Mouse (Mus musculus) spleen, adult 2 months (tissue): ENCODE data around the gene Gmeb1.

Experiments used
- CTCF ChIP-seq: fragments of 200-500 bp; IDR thresholded peaks from 2 replicates; pipeline ENCODE4 v1.5.1; 2011; ENCODE audit warnings: mild to moderate bottlenecking, inconsistent platforms; ENCODE audit not compliant: insufficient read depth, insufficient read length, insufficient replicate concordance; ENCODE audit errors: extremely low read depth
- POLR2A ChIP-seq: fragments of 200-500 bp; IDR thresholded peaks from 2 replicates; pipeline ENCODE4 v1.6.1; 2011; ENCODE audit warnings: low read depth, low read length, inconsistent platforms

DNA sequence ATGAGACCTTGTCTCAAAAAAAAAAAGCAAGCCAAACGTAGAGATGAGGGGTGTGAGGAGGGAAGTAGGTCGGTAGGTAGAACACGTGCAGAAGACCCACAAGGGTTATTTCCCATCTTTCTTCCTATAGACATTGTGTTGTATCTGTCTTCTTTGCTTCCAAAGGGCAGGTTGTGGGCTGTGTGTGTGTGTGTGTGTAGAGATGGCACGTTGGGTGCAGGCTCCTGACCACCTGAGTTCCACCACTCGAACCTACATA is 885 bp upstream of the Gmeb1 start:
- TF ChIP-seq POLR2A (no peak), CTCF (no peak)
